Mouse (Mus musculus): ENCODE measurements around the gene Arhgef10l. TPM values are rescaled to one million over a fixed set of nuclear protein-coding genes. Genes with fewer than 3 reads are reported as not detected.

The Arhgef10l gene
- polyA plus RNA-seq, 1 experiment, result 85.4 TPM

DNA sequence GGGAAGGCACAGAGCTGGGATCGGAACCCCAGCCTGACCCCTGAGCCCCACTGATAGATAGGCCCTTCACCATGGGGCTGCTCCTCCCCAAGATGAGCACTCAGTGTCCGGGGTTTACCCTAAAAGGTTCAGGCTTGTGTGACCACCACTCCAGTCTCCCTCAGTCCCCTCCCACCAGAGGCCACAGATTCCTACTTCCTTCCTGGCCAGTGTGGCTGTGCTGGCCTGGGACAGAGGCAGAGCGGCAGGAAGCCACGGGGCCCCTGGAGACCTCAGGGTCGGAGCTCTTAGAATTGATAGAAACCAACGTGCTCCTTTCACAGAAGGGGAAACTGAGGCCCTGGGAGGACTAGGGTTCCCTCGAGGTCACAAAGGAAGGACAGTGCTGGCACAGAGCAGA, 3.4 kb downstream of the Arhgef10l start:
- Histone ChIP-seq H3K4me3 (ENCODE audit: insufficient read depth, low read length) (no peak overlapping the region), H3K27ac (ENCODE audit: insufficient read depth, low read depth, low read length) (no peak overlapping the region), H3K4me1 (ENCODE audit: control insufficient read depth, insufficient read depth, low read length) (peaks cover 19% of the 10 kb centered on the region)
- TF ChIP-seq CTCF (IDR thresholded peaks at IDR 0.05; ENCODE audit: low read depth, low read length) (no peak), POLR2A (IDR thresholded peaks at IDR 0.05; ENCODE audit: borderline replicate concordance, low read depth, low read length) (no peak)

DNA sequence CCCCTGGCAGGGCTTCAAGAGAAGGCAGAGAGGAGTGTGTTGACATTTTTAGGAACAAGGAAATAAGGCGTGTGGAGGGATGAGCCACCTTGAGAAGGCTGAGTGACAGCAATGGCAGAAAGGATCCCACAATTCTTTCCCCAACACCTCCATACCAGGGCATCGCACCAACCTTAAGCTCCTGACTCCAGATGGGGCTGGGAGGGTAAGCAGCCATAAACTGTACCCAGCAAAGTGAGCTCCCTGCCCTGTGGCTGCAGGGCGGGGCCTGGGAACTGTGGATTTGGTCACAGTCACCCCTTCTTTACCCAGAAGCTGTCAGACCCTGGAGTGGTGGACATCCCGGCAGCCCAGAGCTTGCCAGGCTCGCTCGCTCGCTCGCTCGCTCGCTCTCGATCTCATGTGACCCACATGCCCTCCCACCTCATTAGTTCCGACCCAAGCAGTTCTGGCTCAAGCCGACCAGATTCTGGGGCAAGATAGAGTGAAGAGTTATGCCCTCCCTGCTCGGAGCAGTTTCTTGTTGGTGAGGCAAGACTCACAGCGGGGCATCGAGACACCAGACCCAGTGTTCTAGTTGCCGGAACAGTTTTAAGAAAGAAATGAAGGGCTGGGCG, 4.3 kb downstream of the Arhgef10l start:
- Histone ChIP-seq H3K4me3 (ENCODE audit: insufficient read depth, low read length) (no peak overlapping the region), H3K4me1 (ENCODE audit: control insufficient read depth, insufficient read depth, low read length) (peaks cover 19% of the 10 kb centered on the region), H3K27ac (ENCODE audit: insufficient read depth, low read depth, low read length) (no peak overlapping the region)
- TF ChIP-seq POLR2A (IDR thresholded peaks at IDR 0.05; ENCODE audit: borderline replicate concordance, low read depth, low read length) (no peak), CTCF (IDR thresholded peaks at IDR 0.05; ENCODE audit: low read depth, low read length) (no peak)

DNA sequence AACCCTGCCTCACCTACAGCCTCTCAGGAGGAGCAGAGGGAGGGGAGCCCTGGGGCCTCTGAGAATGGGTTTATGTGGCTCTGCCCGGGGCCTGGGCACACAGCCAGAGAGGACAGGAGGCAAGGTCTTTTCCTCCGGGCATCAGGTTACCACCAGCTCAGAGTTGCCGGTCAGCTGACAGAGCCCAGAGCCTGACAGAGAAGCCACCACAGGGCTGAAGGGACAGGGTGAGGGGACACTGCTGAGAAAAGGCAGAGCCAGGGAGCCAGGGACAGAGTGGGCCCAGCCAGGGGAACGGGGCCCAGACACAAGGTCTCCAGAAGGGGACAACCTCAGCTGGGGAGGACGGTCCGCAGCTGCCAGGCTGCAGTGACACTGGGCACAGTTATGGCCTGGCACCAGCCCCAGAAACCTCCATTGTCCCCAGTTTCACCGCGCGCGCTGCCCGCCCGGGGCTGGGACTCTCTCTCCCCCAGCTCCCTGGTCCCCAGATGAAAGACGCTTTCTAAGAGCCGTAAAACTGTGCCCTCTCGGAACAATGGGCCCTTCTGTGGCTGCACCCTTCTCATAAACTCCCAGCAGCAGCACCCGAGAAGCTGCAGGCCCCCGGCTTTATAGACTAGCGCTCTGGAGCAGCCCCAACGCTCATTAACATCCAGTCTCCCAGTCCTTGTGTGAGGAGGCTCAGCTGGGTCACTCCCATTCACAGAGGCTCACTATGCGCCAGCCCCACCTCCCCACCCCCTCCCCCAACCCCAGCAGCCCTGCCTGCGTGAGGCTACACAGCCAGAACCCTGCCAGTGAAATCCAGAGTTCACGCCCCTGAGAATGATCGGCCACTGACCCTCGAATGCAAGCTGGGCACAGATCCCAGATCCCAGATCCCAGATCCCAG, 7.9 kb downstream of the Arhgef10l start:
- Histone ChIP-seq H3K4me3 (ENCODE audit: insufficient read depth, low read length) (no peak overlapping the region), H3K27ac (ENCODE audit: insufficient read depth, low read depth, low read length) (no peak overlapping the region), H3K4me1 (ENCODE audit: control insufficient read depth, insufficient read depth, low read length) (peaks cover 23% of the 10 kb centered on the region)
- TF ChIP-seq POLR2A (IDR thresholded peaks at IDR 0.05; ENCODE audit: borderline replicate concordance, low read depth, low read length) (no peak), CTCF (IDR thresholded peaks at IDR 0.05; ENCODE audit: low read depth, low read length) (no peak)

DNA sequence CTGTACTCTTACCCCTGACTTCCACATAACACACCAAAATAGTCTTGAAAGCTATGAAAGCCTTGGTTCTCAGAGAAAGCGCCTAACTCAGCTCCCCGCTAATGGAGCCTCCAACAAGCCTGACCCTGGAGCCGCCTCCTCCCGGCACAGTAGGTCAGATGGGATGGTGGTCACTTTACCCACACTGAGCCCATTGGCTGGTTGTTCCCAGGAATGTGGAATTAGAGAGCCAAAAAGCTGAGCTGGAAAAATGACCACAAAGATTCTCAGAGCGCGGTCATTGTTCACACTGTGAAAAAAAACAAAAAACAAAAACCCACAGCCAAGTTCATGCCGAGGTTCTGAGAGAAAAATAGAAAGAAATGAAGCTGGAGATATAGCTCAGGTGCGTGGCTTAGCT, 9.3 kb downstream of the Arhgef10l start:
- TF ChIP-seq CTCF (IDR thresholded peaks at IDR 0.05; ENCODE audit: low read depth, low read length) (no peak), POLR2A (IDR thresholded peaks at IDR 0.05; ENCODE audit: borderline replicate concordance, low read depth, low read length) (no peak)

DNA sequence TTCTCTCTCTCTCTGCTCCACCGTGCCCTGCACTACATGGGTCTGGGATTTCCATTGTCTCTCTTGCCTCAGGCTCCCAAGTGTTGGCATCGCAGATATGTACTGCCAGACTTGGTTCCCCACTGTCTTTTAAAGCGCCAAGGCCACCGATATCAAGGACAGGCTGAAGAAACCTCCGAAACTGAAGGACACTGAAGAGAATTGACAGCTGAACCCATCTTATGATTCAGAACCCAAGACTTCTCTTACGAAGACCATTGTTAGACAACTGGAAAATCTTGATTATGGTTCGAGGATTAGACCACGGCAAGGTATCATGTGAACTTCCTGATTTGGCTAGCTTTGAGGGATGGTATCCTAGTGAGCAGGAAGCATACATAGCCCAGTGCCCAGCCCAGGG, 11.0 kb downstream of the Arhgef10l start:
- no peak overlapping the region for H3K4me3 ChIP-seq (ENCODE audit: insufficient read depth, low read length)
- peaks cover 6% of the 10 kb centered on the region; the same call in 1 of the 2 replicates for H3K4me1 ChIP-seq (ENCODE audit: control insufficient read depth, insufficient read depth, low read length)
- TF ChIP-seq POLR2A (IDR thresholded peaks at IDR 0.05; ENCODE audit: borderline replicate concordance, low read depth, low read length) (no peak), CTCF (IDR thresholded peaks at IDR 0.05; ENCODE audit: low read depth, low read length) (no peak)

More for the DNA sequence above, 9.3 kb downstream of the Arhgef10l start:
- Histone ChIP-seq H3K27ac (ENCODE audit: insufficient read depth, low read depth, low read length) (no peak overlapping the region), H3K4me1 (ENCODE audit: control insufficient read depth, insufficient read depth, low read length) (peaks cover 11% of the 10 kb centered on the region), H3K4me3 (ENCODE audit: insufficient read depth, low read length) (no peak overlapping the region)

DNA sequence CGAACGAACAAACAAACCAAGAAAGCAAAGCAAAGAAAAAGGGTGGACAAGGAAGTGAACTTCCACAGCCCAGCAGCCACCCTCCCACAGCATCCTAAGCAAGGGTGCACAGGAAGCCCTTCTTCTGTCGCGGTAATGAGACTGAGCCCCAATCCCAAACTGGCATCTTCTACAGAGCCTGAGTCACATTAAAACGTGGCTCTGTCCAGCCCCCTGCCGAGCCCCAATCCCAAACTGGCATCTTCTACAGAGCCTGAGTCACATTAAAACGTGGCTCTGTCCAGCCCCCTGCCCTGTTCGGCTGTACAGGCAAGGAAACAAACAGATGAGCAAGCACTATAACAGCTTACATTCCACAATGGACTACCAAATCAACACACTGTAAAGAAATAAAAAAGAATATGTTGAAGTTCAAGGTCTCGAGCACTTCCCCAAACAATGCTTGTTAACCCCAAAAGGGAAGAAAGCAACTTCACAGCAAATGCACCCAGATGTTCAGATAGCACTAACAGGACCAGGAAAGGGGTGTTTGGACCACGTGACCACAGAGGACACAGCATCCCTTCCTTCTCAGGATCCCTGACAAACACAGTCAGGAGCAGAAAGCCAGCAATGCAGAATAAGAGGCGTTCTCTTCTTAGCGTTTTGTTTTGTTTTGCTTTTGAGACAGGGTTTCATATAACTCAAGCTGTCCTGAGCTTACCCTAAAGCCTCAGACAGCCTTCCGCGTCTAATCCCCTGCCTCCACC, 11.8 kb downstream of the Arhgef10l start:
- Histone ChIP-seq H3K4me3 (ENCODE audit: insufficient read depth, low read length) (no peak overlapping the region), H3K4me1 (ENCODE audit: control insufficient read depth, insufficient read depth, low read length) (peaks cover 6% of the 10 kb centered on the region; the same call in 1 of the 2 replicates), H3K27ac (ENCODE audit: insufficient read depth, low read depth, low read length) (no peak overlapping the region)
- TF ChIP-seq POLR2A (IDR thresholded peaks at IDR 0.05; ENCODE audit: borderline replicate concordance, low read depth, low read length) (no peak), CTCF (IDR thresholded peaks at IDR 0.05; ENCODE audit: low read depth, low read length) (no peak)

More for the DNA sequence above, 11.0 kb downstream of the Arhgef10l start:
- no peak overlapping the region for H3K27ac ChIP-seq (ENCODE audit: insufficient read depth, low read depth, low read length)

DNA sequence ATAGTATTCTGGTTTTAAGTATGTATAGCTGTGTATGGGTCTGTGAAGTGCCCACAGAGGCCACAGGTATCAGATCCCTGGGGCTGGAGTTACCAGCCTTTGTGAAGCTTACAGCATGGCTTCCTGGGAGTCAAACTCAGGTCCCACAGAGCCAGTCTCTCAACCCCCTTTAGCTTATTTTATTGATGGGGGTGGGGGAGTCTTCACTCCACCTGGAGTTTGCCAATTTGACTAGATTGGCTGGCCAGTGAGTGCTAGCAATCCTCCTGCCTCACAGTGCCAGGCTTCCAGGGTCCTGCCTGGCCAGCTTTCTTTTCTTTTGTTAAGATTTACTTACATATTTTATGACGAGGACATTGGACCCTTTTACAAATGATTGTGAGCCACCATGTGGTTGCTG, 16.1 kb downstream of the Arhgef10l start:
- TF ChIP-seq POLR2A (IDR thresholded peaks at IDR 0.05; ENCODE audit: borderline replicate concordance, low read depth, low read length), result no peak
- TF ChIP-seq CTCF (IDR thresholded peaks at IDR 0.05; ENCODE audit: low read depth, low read length), result no peak
- Histone ChIP-seq H3K27ac (ENCODE audit: insufficient read depth, low read depth, low read length) (no peak overlapping the region), H3K4me1 (ENCODE audit: control insufficient read depth, insufficient read depth, low read length) (peaks cover 3% of the 10 kb centered on the region; the same call in 1 of the 2 replicates), H3K4me3 (ENCODE audit: insufficient read depth, low read length) (no peak overlapping the region)

DNA sequence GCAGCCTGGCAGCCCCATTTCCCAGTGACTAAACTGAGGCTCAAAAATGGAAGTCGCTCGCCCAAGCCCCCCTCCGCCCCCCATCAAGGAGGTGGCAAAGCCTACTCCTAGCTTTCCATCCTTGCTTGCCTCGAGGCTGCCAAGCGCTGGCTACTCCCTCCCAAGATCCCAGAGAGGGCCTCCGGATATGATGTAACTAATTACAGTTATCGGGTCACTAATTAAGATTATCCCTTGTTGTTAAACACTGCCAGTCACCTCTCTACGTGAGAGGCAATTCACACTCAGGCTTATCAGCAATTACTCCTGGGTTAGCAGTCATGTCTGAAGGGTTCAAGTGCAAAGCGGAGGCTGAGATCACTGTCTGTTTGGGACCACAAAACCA, 16.6 kb downstream of the Arhgef10l start:
- Histone ChIP-seq H3K4me3 (ENCODE audit: insufficient read depth, low read length) (no peak overlapping the region), H3K4me1 (ENCODE audit: control insufficient read depth, insufficient read depth, low read length) (0 out of 2 replicates have a peak, but pooled peaks cover 3% of the 10 kb centered on the region), H3K27ac (ENCODE audit: insufficient read depth, low read depth, low read length) (no peak overlapping the region)
- TF ChIP-seq POLR2A (IDR thresholded peaks at IDR 0.05; ENCODE audit: borderline replicate concordance, low read depth, low read length), result no peak
- TF ChIP-seq CTCF (IDR thresholded peaks at IDR 0.05; ENCODE audit: low read depth, low read length), result no peak

DNA sequence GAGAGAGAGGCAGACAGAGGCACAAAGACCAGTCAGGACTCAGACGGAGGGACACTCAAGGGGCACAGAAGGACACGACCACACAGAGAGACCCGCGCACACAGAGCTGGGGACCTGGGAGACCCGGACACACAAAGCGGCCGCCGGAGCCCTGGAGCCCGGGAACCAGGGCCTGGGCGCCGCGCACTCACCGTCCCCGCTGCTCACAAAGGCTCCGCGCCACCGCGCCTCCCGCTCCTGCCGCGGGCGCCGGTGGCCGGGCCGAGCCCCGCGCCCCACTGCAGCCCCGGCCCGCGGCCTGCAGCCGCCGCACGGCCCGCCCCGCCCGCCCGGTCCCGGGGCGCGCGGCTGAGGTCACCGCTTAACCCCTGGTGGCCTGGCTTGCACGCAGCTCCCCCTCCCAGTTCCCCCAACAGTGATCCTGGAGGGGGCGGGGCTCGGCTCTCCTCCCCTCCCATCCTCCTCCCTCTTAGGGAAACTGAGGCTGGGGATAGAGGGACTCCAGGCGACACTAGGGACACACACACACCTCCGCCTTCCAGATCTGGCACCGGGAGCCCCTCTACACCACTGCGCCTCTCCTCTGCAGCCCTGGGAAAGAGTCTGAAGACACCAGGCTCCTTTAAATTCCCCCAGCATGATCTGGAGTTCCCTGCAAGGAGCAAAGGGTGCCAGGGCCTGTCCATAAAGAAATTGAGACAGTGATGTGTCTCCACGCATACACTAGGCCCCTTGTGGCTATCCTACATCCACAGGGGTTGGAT, 17.2 kb downstream of the Arhgef10l start:
- no peak overlapping the region for H3K27ac ChIP-seq (ENCODE audit: insufficient read depth, low read depth, low read length)
- no peak for TF ChIP-seq CTCF (IDR thresholded peaks at IDR 0.05; ENCODE audit: low read depth, low read length)
- no peak for TF ChIP-seq POLR2A (IDR thresholded peaks at IDR 0.05; ENCODE audit: borderline replicate concordance, low read depth, low read length)
- H3K4me1 ChIP-seq (ENCODE audit: control insufficient read depth, insufficient read depth, low read length), result no peaks in the 10 kb centered on the region
- peak overlapping the region; percentile 30; the same call in 1 of the 2 replicates for H3K4me3 ChIP-seq (ENCODE audit: insufficient read depth, low read length)
